Mouse (Mus musculus): ENCODE results near the gene AI413582. TPM values are rescaled to one million over a fixed set of nuclear protein-coding genes. Genes with fewer than 3 reads are reported as not detected.
A peak's percentile ranks its signal among the peaks of the same experiment; 100 is the strongest.

Gene AI413582
- polyA plus RNA-seq, 1 experiment = 46.0 TPM

- H3K27me3 ChIP-seq (ENCODE audit: control insufficient read depth, insufficient read depth, insufficient read length) = no peaks in the 10 kb centered on the region
- no peak for TF ChIP-seq POLR2A (IDR thresholded peaks at IDR 0.05; ENCODE audit: insufficient read length, low read depth)
- no peak for TF ChIP-seq USF1 (IDR thresholded peaks at IDR 0.05; ENCODE audit: low read depth)
- TF ChIP-seq TCF12 (IDR thresholded peaks at IDR 0.05; ENCODE audit: insufficient read depth, poor library complexity, severe bottlenecking) = no peak
- TF ChIP-seq POLR2AphosphoS2 (IDR thresholded peaks at IDR 0.05; ENCODE audit: insufficient read length, low read depth) = no peak
- no peak for TF ChIP-seq MYOG (IDR thresholded peaks at IDR 0.05; ENCODE audit: control insufficient read depth in 1 of 3, insufficient read depth in 1 of 3, insufficient read length in 2 of 3, low read depth in 2 of 3)
- TF ChIP-seq REST (IDR thresholded peaks at IDR 0.05; ENCODE audit: insufficient read depth, insufficient read length) = no peak
- no peak for TF ChIP-seq E2F4 (IDR thresholded peaks at IDR 0.05; ENCODE audit: insufficient read depth)
- TF ChIP-seq MYOD1 (IDR thresholded peaks at IDR 0.05; ENCODE audit: control insufficient read depth in 1 of 3, insufficient read length in 2 of 3, low read depth in 2 of 3) = no peak
- no peak for TF ChIP-seq TCF3 (IDR thresholded peaks at IDR 0.05; ENCODE audit: insufficient read length, low read depth)
- no peak overlapping the region for H3K4me3 ChIP-seq
- no peak overlapping the region for H3ac ChIP-seq (ENCODE audit: control insufficient read depth, insufficient read length)
- H3K79me2 ChIP-seq (ENCODE audit: control insufficient read depth, insufficient read depth) = no peaks in the 10 kb centered on the region
- H3K36me3 ChIP-seq (ENCODE audit: control insufficient read depth, insufficient read depth) = peaks cover 3% of the 10 kb centered on the region
- H3K4me2 ChIP-seq (ENCODE audit: low read depth) = no peak overlapping the region
Observed at GRCm38 (mm10) chr17:27571315-27571714, 5.8 kb upstream of the AI413582 start.

- Histone ChIP-seq H3K27me3 (ENCODE audit: control insufficient read depth, insufficient read depth, insufficient read length) (no peaks in the 10 kb centered on the region), H3K36me3 (ENCODE audit: control insufficient read depth, insufficient read depth) (no peaks in the 10 kb centered on the region), H3K4me3 (no peak overlapping the region), H3ac (ENCODE audit: control insufficient read depth, insufficient read length) (no peak overlapping the region), H3K4me2 (ENCODE audit: low read depth) (no peak overlapping the region), H3K79me2 (ENCODE audit: control insufficient read depth, insufficient read depth) (no peaks in the 10 kb centered on the region)
- TF ChIP-seq USF1 (IDR thresholded peaks at IDR 0.05; ENCODE audit: low read depth) = no peak
- no peak for TF ChIP-seq REST (IDR thresholded peaks at IDR 0.05; ENCODE audit: insufficient read depth, insufficient read length)
- TF ChIP-seq CEBPB (IDR thresholded peaks at IDR 0.05; ENCODE audit: insufficient read depth, poor library complexity, severe bottlenecking) = no peak
- TF ChIP-seq MYOG (IDR thresholded peaks at IDR 0.05; ENCODE audit: control insufficient read depth in 1 of 3, insufficient read depth in 1 of 3, insufficient read length in 2 of 3, low read depth in 2 of 3) = no peak
- TF ChIP-seq POLR2AphosphoS2 (IDR thresholded peaks at IDR 0.05; ENCODE audit: insufficient read length, low read depth) = no peak
- no peak for TF ChIP-seq MAX (IDR thresholded peaks at IDR 0.05; ENCODE audit: low read depth)
- TF ChIP-seq TCF12 (IDR thresholded peaks at IDR 0.05; ENCODE audit: insufficient read depth, poor library complexity, severe bottlenecking) = no peak
- no peak for TF ChIP-seq MYOD1 (IDR thresholded peaks at IDR 0.05; ENCODE audit: control insufficient read depth in 1 of 3, insufficient read length in 2 of 3, low read depth in 2 of 3)
- no peak for TF ChIP-seq E2F4 (IDR thresholded peaks at IDR 0.05; ENCODE audit: insufficient read depth)
- no peak for TF ChIP-seq POLR2A (IDR thresholded peaks at IDR 0.05; ENCODE audit: insufficient read length, low read depth)
- no peak for TF ChIP-seq SRF (IDR thresholded peaks at IDR 0.05; ENCODE audit: control insufficient read depth, insufficient read length, low read depth)
- no peak for TF ChIP-seq TCF3 (IDR thresholded peaks at IDR 0.05; ENCODE audit: insufficient read length, low read depth)
Observed at GRCm38 (mm10) chr17:27568228-27568627, 2.7 kb upstream of the AI413582 start.

- no peak for TF ChIP-seq POLR2A (IDR thresholded peaks at IDR 0.05; ENCODE audit: insufficient read length, low read depth)
- TF ChIP-seq TCF3 (IDR thresholded peaks at IDR 0.05; ENCODE audit: insufficient read length, low read depth) = no peak
- TF ChIP-seq CEBPB (IDR thresholded peaks at IDR 0.05; ENCODE audit: insufficient read depth, poor library complexity, severe bottlenecking) = no peak
- TF ChIP-seq TCF12 (IDR thresholded peaks at IDR 0.05; ENCODE audit: insufficient read depth, poor library complexity, severe bottlenecking) = no peak
- TF ChIP-seq POLR2AphosphoS2 (IDR thresholded peaks at IDR 0.05; ENCODE audit: insufficient read length, low read depth) = peak; percentile 37
- no peak for TF ChIP-seq MAX (IDR thresholded peaks at IDR 0.05; ENCODE audit: low read depth)
- peak overlapping the region; percentile 49 for H3K4me3 ChIP-seq
- no peaks in the 10 kb centered on the region for H3K36me3 ChIP-seq (ENCODE audit: control insufficient read depth, insufficient read depth)
- H3K79me2 ChIP-seq (ENCODE audit: control insufficient read depth, insufficient read depth) = no peaks in the 10 kb centered on the region
- no peaks in the 10 kb centered on the region for H3K27me3 ChIP-seq (ENCODE audit: control insufficient read depth, insufficient read depth, insufficient read length)
- peak overlapping the region; percentile 3 for H3ac ChIP-seq (ENCODE audit: control insufficient read depth, insufficient read length)
- peak overlapping the region; percentile 87 for H3K4me2 ChIP-seq (ENCODE audit: low read depth)
Observed at GRCm38 (mm10) chr17:27565942-27566267, 349 bp upstream of the AI413582 start.

DNA sequence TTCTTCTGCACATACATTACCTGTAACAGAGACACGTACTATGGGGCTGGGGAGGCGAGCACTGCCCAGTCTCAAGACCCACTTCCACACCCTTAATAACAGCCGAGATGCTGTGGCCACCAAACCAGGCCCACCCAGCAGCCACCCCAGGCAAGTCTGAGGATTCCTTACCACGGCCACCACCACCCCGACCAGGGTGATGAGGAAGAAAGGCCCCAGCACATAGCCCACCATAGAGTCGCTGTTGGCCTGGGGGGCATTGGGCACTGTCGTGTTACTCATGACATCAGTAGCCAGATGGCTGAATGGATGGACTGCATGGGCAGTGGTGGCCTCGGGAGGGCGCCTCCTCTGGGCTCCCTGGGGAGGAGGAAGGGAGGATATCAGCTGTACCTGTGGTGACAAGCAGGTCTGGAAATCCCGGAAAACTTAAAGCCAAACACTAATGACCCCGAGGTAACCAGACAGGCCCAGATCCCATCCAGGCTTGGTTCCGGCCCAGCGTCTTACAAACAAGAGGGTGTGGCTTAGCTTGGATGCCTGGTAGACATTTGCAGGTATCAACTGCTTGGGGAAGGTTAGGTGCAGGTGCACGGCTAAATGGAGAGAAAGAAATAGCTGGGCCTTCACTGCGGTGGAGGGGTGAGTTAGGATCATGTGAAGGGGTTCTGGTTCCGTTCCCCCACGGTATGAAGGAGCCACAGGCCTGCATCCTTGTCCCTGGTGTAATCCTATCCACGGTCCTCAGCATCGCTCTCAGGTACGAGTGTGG is 979 bp downstream of the AI413582 start:
- peak overlapping the region; percentile 83 for H3K4me2 ChIP-seq (ENCODE audit: low read depth)
- TF ChIP-seq SRF (IDR thresholded peaks at IDR 0.05; ENCODE audit: control insufficient read depth, insufficient read length, low read depth) = no peak
- peak; percentile 14 for TF ChIP-seq POLR2AphosphoS2 (IDR thresholded peaks at IDR 0.05; ENCODE audit: insufficient read length, low read depth)

GRCm38 (mm10) chr17:27563771-27564244 is 1.7 kb downstream of the AI413582 start:
- Histone ChIP-seq H3K36me3 (ENCODE audit: control insufficient read depth, insufficient read depth) (no peaks in the 10 kb centered on the region), H3K4me2 (ENCODE audit: low read depth) (no peak overlapping the region), H3K27me3 (ENCODE audit: control insufficient read depth, insufficient read depth, insufficient read length) (no peaks in the 10 kb centered on the region), H3K79me2 (ENCODE audit: control insufficient read depth, insufficient read depth) (peaks cover 13% of the 10 kb centered on the region), H3ac (ENCODE audit: control insufficient read depth, insufficient read length) (no peak overlapping the region), H3K4me3 (no peak overlapping the region)
- TF ChIP-seq USF1 (IDR thresholded peaks at IDR 0.05; ENCODE audit: low read depth) = no peak
- peak; percentile 12 for TF ChIP-seq POLR2AphosphoS2 (IDR thresholded peaks at IDR 0.05; ENCODE audit: insufficient read length, low read depth)
- peak in 1 of 3 experiments; percentile 55 for TF ChIP-seq MYOD1 (IDR thresholded peaks at IDR 0.05; ENCODE audit: control insufficient read depth in 1 of 3, insufficient read length in 2 of 3, low read depth in 2 of 3)

More for the DNA sequence above, 979 bp downstream of the AI413582 start:
- H3ac ChIP-seq (ENCODE audit: control insufficient read depth, insufficient read length) = no peak overlapping the region
- H3K4me3 ChIP-seq = peak overlapping the region; percentile 49
- no peaks in the 10 kb centered on the region for H3K27me3 ChIP-seq (ENCODE audit: control insufficient read depth, insufficient read depth, insufficient read length)
- peaks cover 7% of the 10 kb centered on the region for H3K79me2 ChIP-seq (ENCODE audit: control insufficient read depth, insufficient read depth)
- H3K36me3 ChIP-seq (ENCODE audit: control insufficient read depth, insufficient read depth) = no peaks in the 10 kb centered on the region
